Mouse (Mus musculus): ENCODE measurements around the gene Lars2.

The Lars2 gene

GRCm38 (mm10) chr9:123391140-123391849, 24.6 kb downstream of the Lars2 start:
- in situ Hi-C loops (cut with MboI, MseI): no loop called here

- in situ Hi-C loops (cut with MboI, MseI): no loop called here
These were observed 28.1 kb downstream of the Lars2 start for GRCm38 (mm10) chr9:123394856-123395255.

GRCm38 (mm10) chr9:123397701-123398100, 31.0 kb downstream of the Lars2 start:
- in situ Hi-C loops (cut with MboI, MseI): no loop called here

- in situ Hi-C loops (cut with MboI, MseI): no loop called here
These were observed 35.5 kb downstream of the Lars2 start for GRCm38 (mm10) chr9:123402215-123402614.

- in situ Hi-C loops (cut with MboI, MseI): no loop called here
These were observed 36.3 kb downstream of the Lars2 start for GRCm38 (mm10) chr9:123403031-123403430.

- in situ Hi-C loops (cut with MboI, MseI): no loop called here
These were observed 38.5 kb downstream of the Lars2 start for GRCm38 (mm10) chr9:123405231-123405630.

GRCm38 (mm10) chr9:123408771-123409170, 42.0 kb downstream of the Lars2 start:
- in situ Hi-C loops (cut with MboI, MseI): no loop called here

- in situ Hi-C loops (cut with MboI, MseI): loop anchor here in 1 of 2 experiments (25.0 kb wide), 1 partner anchor 168 kb away; the partner anchor contains the start of gene Tmem158
These were observed 63.1 kb downstream of the Lars2 start for GRCm38 (mm10) chr9:123429863-123430262.

- in situ Hi-C loops (cut with MboI, MseI): loop anchor here in 1 of 2 experiments (25.0 kb wide), 1 partner anchor 169 kb away; the partner anchor contains the start of gene Tmem158
These were observed 64.2 kb downstream of the Lars2 start for GRCm38 (mm10) chr9:123430973-123431372.

- in situ Hi-C loops (cut with MboI, MseI): loop anchor here in 1 of 2 experiments (25.0 kb wide), 1 partner anchor 176 kb away; the partner anchor contains the start of gene Tmem158
These were observed 71.5 kb downstream of the Lars2 start for GRCm38 (mm10) chr9:123438223-123438622.

GRCm38 (mm10) chr9:123440230-123441058, 73.7 kb downstream of the Lars2 start:
- in situ Hi-C loops (cut with MboI, MseI): loop anchor here (5.0 to 25.0 kb wide), 2 partner anchors 178 to 183 kb away; partner anchors contain the start of gene Tmem158 (in 1 of the 2)

GRCm38 (mm10) chr9:123447101-123447500, 80.4 kb downstream of the Lars2 start:
- in situ Hi-C loops (cut with MboI, MseI): loop anchor here in 1 of 2 experiments (25.0 kb wide), 1 partner anchor 185 kb away; the partner anchor contains the start of gene Tmem158

GRCm38 (mm10) chr9:123448594-123448993, 81.9 kb downstream of the Lars2 start:
- in situ Hi-C loops (cut with MboI, MseI): loop anchor here in 1 of 2 experiments (25.0 kb wide), 1 partner anchor 186 kb away; the partner anchor contains the start of gene Tmem158

GRCm38 (mm10) chr9:123450174-123450573, 83.4 kb downstream of the Lars2 start:
- in situ Hi-C loops (cut with MboI, MseI): loop anchor here in 1 of 2 experiments (5.0 to 10.0 kb wide), 2 partner anchors 75 to 293 kb away; partner anchors contain the start of gene Sacm1l

GRCm38 (mm10) chr9:123451772-123452171, 85.0 kb downstream of the Lars2 start:
- in situ Hi-C loops (cut with MboI, MseI): loop anchor here in 1 of 2 experiments (5.0 to 10.0 kb wide), 2 partner anchors 73 to 294 kb away; partner anchors contain the start of gene Sacm1l

GRCm38 (mm10) chr9:123456634-123457602, 90.2 kb downstream of the Lars2 start:
- in situ Hi-C loops (cut with MboI, MseI): loop anchor here in 1 of 2 experiments (10.0 kb wide), 1 partner anchor 68 kb away; the partner anchor contains the start of gene Sacm1l

- in situ Hi-C loops (cut with MboI, MseI): loop anchor here in 1 of 2 experiments (10.0 kb wide), 1 partner anchor 67 kb away; the partner anchor contains the start of gene Sacm1l
These were observed 90.9 kb downstream of the Lars2 start for GRCm38 (mm10) chr9:123457603-123458002.

GRCm38 (mm10) chr9:123467141-123467620, 100.5 kb downstream of the Lars2 start:
- in situ Hi-C loops (cut with MboI, MseI): no loop called here

GRCm38 (mm10) chr9:123468406-123469085, 101.8 kb downstream of the Lars2 start:
- in situ Hi-C loops (cut with MboI, MseI): no loop called here

GRCm38 (mm10) chr9:123469087-123469486, 102.4 kb downstream of the Lars2 start:
- in situ Hi-C loops (cut with MboI, MseI): no loop called here

Data from T-helper 17 cell (primary cell).